Mouse (Mus musculus) limb, embryonic 13.5 days (tissue): ENCODE measurements around the gene Rora. TPM values are rescaled to one million over a fixed set of nuclear protein-coding genes. Genes with fewer than 3 reads are reported as not detected.

Experiments used
- ATAC-seq: fragments of 200-750 bp; cut with Nextera tagmentation; 2 replicates; pipeline ENCODE4 v1.8.0; 2017; ENCODE audit warnings: low read depth, moderate number of reproducible peaks, moderate TSS enrichment; ENCODE audit not compliant: low FRiP score
- H3K27ac ChIP-seq: fragments of 300-500 bp; sonication (generic); 2 replicates; pipeline ENCODE4 v1.5.1; 2015; ENCODE audit warnings: inconsistent platforms, mild to moderate bottlenecking, moderate library complexity
- H3K27me3 ChIP-seq: fragments of 300-500 bp; sonication (generic); 2 replicates; pipeline ENCODE4 v1.6.1; 2015; ENCODE audit warnings: mild to moderate bottlenecking, inconsistent platforms
- H3K36me3 ChIP-seq: fragments of 300-500 bp; sonication (generic); 2 replicates; pipeline ENCODE4 v1.6.1; 2015; ENCODE audit warnings: inconsistent platforms, mild to moderate bottlenecking, moderate library complexity
- H3K4me1 ChIP-seq: fragments of 300-500 bp; sonication (generic); 2 replicates; pipeline ENCODE4 v1.6.1; 2015; ENCODE audit warnings: inconsistent platforms
- H3K4me2 ChIP-seq: fragments of 300-500 bp; sonication (generic); replicated peaks from 2 replicates; pipeline ENCODE4 v1.6.1; 2015; ENCODE audit warnings: inconsistent platforms, mild to moderate bottlenecking, moderate library complexity
- H3K4me3 ChIP-seq: fragments of 300-500 bp; sonication (generic); 2 replicates; pipeline ENCODE4 v1.5.1; 2015; ENCODE audit warnings: moderate library complexity, mild to moderate bottlenecking, inconsistent platforms
- H3K9ac ChIP-seq: fragments of 300-500 bp; sonication (generic); 2 replicates; pipeline ENCODE4 v1.6.1; 2015; ENCODE audit warnings: mild to moderate bottlenecking, inconsistent platforms
- H3K9me3 ChIP-seq: fragments of 300-500 bp; sonication (generic); 2 replicates; pipeline ENCODE4 v1.6.1; 2016; ENCODE audit warnings: inconsistent platforms
- WGBS: fragments of 180-500 bp; shearing (Covaris S2); methylation state at CpG from one replicate; pipeline ENCODE4 v1.1.7; 2015; 5-methylcytosine and 5-hydroxymethylcytosine counted together
- polyA plus RNA-seq: library from polyadenylated mRNA; unstranded; fragments of >200 nt; fragmentation: Nextera tagmentation; extraction: Ambion mirVana; gene quantifications from 2 replicates; pipeline ENCODE4 v1.2.1, GENCODE M21; 2015

The Rora gene
- polyA plus RNA-seq, 1 experiment from 2014 or later: 9.6 TPM

DNA sequence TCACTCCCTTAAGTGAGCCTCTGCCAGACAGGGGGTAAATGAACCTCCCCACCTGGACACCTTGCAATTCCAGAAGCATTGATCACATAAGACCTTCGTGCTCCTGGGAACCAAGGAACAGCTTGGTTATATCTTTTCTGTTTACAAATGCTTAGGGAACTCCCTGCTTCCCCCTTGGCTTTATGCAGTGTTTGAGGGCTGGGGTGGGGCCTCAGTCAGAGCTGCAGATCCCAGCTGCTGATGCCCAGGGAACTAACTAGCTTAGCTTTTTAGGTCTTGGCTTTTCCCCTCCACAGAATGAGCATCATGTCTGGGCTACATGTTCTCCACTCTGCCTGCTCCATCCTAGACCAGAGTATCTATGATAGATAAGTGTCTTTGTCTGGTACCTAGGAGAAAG, 116.1 kb downstream of the Rora start:
- 19% methylated on average over 1 of the region's 1 CpGs for WGBS
- no peak overlapping the region for H3K27ac ChIP-seq
- no peaks in the 10 kb centered on the region for H3K9me3 ChIP-seq
- H3K4me2 ChIP-seq: no peak overlapping the region
- H3K36me3 ChIP-seq: no peaks in the 10 kb centered on the region
- H3K27me3 ChIP-seq: no peaks in the 10 kb centered on the region
- no peak overlapping the region for H3K4me3 ChIP-seq
- peaks cover 11% of the 10 kb centered on the region for H3K4me1 ChIP-seq
- H3K9ac ChIP-seq: no peak overlapping the region
- no peak for ATAC-seq

DNA sequence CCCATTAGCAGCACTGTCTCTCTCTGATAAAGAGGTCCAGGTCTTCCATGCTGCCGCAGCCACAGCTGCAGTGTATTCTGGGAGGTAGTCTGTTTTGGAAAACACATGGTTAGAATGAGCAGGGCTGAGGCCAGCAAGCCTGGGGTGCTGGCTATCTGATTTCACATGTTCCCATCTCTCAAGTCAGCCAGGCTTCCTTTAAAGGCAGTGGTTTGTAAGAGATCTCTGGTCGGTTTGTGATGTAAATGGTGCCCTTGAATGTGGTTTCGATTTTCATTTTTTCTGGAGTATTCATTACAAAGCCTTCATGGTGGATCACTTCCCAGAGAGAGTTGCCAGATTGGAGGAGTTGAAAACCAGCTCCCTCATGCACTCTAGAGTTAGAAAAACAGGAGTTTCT, 117.8 kb downstream of the Rora start:
- H3K9me3 ChIP-seq: no peaks in the 10 kb centered on the region
- no peak overlapping the region for H3K9ac ChIP-seq
- no peak overlapping the region for H3K27ac ChIP-seq
- no peaks in the 10 kb centered on the region for H3K27me3 ChIP-seq
- WGBS: 72% methylated on average over 3 of the region's 3 CpGs
- ATAC-seq: no peak
- no peak overlapping the region for H3K4me3 ChIP-seq
- H3K4me1 ChIP-seq: 0 out of 2 replicates have a peak, but pooled peaks cover 5% of the 10 kb centered on the region
- H3K36me3 ChIP-seq: no peaks in the 10 kb centered on the region
- H3K4me2 ChIP-seq: no peak overlapping the region

DNA sequence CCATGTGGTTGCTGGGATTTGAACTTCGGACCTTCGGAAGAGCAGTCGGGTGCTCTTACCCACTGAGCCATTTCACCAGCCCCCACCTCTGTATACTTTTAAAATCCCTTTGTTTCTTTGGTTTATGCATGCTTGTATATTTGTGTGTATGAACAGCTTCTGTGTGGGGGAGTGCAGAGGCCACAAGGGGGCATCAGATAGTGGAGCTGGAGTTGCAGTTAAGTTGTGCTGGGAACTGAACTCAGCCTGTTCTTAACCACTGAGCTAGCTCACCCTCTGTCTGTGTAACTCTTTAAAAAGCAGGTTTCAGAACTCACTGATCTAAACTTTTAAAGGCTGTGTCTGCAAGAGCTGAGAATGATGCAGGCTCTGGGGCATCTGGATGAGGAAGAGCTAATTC, 120.2 kb downstream of the Rora start:
- H3K27ac ChIP-seq: no peak overlapping the region
- H3K9me3 ChIP-seq: no peaks in the 10 kb centered on the region
- no peak overlapping the region for H3K4me3 ChIP-seq
- H3K4me2 ChIP-seq: no peak overlapping the region
- no peaks in the 10 kb centered on the region for H3K36me3 ChIP-seq
- ATAC-seq: no peak
- no peaks in the 10 kb centered on the region for H3K27me3 ChIP-seq
- H3K9ac ChIP-seq: no peak overlapping the region
- WGBS: 91% methylated on average over 3 of the region's 3 CpGs
- no peaks in the 10 kb centered on the region for H3K4me1 ChIP-seq

DNA sequence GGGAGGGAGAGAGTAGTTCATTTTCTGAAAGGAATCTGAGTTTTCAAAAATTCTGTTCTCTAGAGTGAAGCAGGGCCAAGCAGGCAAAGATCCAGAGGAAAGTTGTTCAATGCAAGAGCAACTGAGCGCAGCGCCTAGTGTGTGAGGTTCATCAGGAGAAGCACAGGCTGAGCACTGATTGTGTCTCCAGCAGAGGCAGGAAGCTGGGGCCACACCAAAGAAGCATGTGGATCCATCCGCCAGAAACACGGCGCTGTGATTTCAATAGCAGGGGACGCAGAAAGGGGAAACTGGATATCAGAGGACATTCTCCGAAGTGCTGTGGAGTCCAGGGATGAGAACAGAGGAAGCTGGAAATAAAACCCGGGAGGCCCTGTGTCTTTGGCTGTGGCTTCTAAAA, 128.4 kb downstream of the Rora start:
- Histone ChIP-seq H3K4me1 (peaks cover 23% of the 10 kb centered on the region), H3K4me2 (no peak overlapping the region), H3K4me3 (no peak overlapping the region), H3K9ac (no peak overlapping the region), H3K27me3 (no peaks in the 10 kb centered on the region), H3K36me3 (no peaks in the 10 kb centered on the region), H3K27ac (no peak overlapping the region), H3K9me3 (no peaks in the 10 kb centered on the region)
- no peak for ATAC-seq
- 71% methylated on average over 8 of the region's 8 CpGs for WGBS

DNA sequence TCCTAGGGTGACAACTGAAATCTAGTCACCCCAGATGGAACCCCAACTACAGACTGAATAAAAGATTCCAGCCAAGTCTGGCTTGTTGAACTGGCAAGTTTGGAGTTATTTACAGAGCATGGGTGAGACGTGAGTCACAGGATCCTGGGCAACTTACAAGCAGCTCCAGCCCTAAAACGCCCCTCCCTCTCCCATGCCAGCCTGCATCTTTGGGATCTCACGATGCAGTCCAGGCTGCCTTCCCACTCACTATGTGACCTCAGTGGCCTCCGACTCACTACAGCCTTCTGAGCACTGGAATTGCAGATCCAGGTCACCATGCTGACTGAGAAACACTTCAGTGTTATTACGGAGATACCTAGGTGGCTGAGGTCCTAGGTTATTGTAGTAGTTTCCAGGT, 129.0 kb downstream of the Rora start:
- no peak for ATAC-seq
- H3K4me2 ChIP-seq: no peak overlapping the region
- 63% methylated on average over 5 of the region's 5 CpGs for WGBS

DNA sequence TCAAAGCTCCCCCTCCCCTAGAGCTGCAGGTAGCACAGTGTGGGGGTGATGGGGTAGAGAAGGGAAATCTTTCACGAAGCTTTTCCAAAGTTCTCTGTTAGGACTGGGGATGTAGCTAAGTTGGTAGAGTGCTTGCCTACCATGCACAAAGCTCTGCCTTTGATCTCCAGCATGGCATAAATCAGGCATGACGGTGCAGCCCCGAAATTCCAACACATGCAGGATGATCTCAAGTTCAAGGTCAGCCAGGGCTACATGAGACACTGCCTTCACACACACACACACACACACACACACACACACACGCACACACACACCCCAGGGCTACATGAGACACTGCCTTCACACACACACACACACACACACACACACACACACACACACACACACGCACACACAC, 129.7 kb downstream of the Rora start:
- no peaks in the 10 kb centered on the region for H3K9me3 ChIP-seq
- peaks cover 23% of the 10 kb centered on the region for H3K4me1 ChIP-seq
- no peak overlapping the region for H3K4me2 ChIP-seq
- no peak overlapping the region for H3K9ac ChIP-seq
- no peaks in the 10 kb centered on the region for H3K36me3 ChIP-seq
- ATAC-seq: no peak
- H3K4me3 ChIP-seq: no peak overlapping the region
- WGBS: 63% methylated on average over 4 of the region's 5 CpGs
- H3K27ac ChIP-seq: no peak overlapping the region
- no peaks in the 10 kb centered on the region for H3K27me3 ChIP-seq

More for the DNA sequence above, 129.0 kb downstream of the Rora start:
- Histone ChIP-seq H3K4me1 (peaks cover 23% of the 10 kb centered on the region), H3K9me3 (no peaks in the 10 kb centered on the region), H3K4me3 (no peak overlapping the region), H3K27me3 (no peaks in the 10 kb centered on the region), H3K36me3 (no peaks in the 10 kb centered on the region), H3K9ac (no peak overlapping the region), H3K27ac (no peak overlapping the region)

DNA sequence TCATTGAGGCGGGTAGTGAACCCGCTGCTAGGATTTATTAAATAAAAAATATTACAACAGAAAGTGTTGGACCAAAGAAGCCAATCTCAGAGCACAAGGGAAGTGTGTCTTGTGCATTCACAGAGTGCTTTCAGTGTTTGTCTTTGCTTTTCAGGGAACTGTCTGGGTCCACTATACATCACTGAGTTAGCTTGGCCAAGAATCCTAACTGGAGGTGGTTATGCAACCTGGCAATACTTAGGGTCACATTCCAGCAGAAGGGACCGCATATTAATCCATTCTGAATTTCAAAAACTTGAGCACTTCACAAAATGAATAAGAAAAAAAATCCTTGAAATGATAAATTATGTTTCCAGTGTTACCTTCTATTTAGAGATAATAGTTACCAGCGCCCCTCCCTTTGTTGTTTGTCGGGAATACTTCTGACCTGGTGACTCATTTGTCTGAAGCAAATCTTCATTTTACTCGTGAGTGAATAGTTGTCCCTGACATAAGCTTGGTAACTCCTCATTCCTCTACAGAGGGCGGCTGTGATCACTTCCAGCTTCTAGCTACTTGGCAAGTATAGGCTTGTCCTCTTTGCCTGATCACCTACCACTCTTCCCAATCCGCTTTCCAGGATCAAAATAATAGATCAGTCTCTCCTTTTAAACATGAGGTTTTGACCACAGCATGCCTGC, 133.2 kb downstream of the Rora start:
- Histone ChIP-seq H3K27ac (no peak overlapping the region), H3K27me3 (peaks cover 6% of the 10 kb centered on the region; the same call in 1 of the 2 replicates), H3K36me3 (no peaks in the 10 kb centered on the region), H3K9ac (no peak overlapping the region), H3K4me1 (peaks cover 27% of the 10 kb centered on the region), H3K4me2 (no peak overlapping the region), H3K9me3 (no peaks in the 10 kb centered on the region), H3K4me3 (no peak overlapping the region)
- no peak for ATAC-seq
- WGBS: 84% methylated on average over 8 of the region's 8 CpGs

DNA sequence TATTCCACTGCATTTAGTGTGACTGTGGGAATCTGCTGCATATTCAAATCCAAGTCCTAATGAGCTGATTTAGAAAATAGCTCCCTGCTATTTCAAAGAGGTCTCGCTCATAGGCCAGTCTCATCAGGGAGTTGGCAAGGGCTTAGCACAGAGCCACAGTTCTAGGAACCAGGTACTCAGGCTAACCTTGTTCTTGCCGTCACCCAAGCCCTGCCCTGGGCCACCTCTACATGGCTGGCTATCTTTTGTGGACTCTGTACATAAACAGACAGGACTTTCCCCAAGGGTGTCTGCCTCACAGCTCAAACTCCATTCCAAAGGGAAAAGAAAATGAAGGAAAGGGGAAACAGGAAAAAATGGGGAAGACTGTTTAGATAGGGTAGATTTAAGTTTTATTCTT, 134.1 kb downstream of the Rora start:
- Histone ChIP-seq H3K27ac (no peak overlapping the region), H3K9me3 (no peaks in the 10 kb centered on the region), H3K9ac (no peak overlapping the region), H3K4me3 (no peak overlapping the region), H3K4me2 (no peak overlapping the region), H3K4me1 (peaks cover 26% of the 10 kb centered on the region), H3K36me3 (no peaks in the 10 kb centered on the region), H3K27me3 (peaks cover 10% of the 10 kb centered on the region; the same call in 1 of the 2 replicates)
- ATAC-seq: no peak
- 84% methylated on average over 2 of the region's 2 CpGs for WGBS

DNA sequence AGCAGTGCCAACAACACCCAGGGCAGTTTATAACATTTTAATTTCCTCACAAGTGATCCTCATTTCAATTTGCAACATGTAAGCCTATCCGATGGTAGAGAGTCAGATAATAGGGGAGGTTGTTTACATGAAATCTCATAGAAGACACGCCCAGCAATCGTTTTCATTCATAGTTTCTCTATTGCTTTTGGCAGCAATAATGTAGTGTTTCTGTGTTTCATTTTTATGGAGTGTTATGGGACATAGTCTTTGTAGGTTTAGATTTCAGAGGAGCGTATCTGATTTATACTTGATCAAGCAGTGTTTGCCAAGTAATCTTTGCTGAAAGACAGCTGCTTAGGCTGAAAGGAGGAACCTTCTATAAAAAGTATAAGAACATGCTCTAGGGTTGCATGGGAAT, 137.3 kb downstream of the Rora start:
- Histone ChIP-seq H3K4me1 (peaks cover 36% of the 10 kb centered on the region), H3K27ac (no peak overlapping the region), H3K27me3 (peaks cover 30% of the 10 kb centered on the region), H3K4me2 (no peak overlapping the region), H3K9me3 (no peaks in the 10 kb centered on the region), H3K4me3 (no peak overlapping the region), H3K36me3 (no peaks in the 10 kb centered on the region), H3K9ac (no peak overlapping the region)
- 61% methylated on average over 4 of the region's 4 CpGs for WGBS
- ATAC-seq: no peak

DNA sequence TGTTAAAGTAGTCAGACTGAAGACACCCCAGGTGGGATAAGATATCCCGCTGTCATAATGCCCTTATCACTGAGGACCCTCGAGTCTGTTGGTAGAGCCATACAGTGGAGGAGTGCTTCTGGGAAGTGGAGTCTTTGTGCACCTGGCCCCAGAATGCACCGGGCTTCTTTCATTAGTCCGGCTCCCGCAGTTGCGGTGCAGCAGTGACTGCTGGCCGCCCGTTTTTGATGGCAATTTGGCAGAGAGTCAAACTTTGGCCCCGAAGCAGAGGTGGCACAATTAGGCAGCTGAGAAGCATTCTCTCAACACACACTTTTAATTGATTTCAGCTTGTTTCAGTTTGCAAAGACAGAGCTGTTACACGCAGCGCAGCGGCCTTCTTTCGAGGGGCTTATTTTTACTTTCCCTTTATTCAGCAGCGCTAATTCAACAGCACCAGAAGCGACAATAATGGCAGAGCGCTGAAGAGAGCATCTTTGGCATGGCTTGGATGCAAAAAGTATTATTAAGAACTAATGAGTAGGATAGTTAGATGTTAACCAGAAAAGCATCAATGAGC, 138.5 kb downstream of the Rora start:
- peak overlapping the region; percentile 28 for H3K4me3 ChIP-seq
- no peak overlapping the region for H3K27ac ChIP-seq

DNA sequence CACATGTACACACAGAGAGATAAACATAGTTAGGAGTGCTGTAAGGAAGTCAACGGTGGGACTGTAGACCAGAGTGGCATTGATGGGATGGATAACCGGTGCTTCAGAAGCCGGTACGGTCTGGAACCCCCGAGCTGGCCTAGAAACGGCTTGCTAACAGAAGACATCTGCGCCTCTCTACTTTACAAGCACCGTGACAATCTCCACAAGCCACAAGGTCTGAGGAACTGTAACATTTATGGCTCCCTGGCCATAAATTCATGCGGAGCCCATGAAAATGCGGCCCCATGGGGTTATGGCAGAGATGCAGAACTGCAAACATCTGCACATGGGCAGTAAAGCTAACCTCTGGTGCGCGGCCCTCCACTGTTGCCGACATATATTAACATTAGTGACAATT, 141.7 kb downstream of the Rora start:
- Histone ChIP-seq H3K36me3 (no peaks in the 10 kb centered on the region), H3K27me3 (peaks cover 46% of the 10 kb centered on the region), H3K4me2 (peak overlapping the region; percentile 25; the same call in 1 of the 2 replicates), H3K27ac (no peak overlapping the region), H3K9ac (no peak overlapping the region), H3K9me3 (no peaks in the 10 kb centered on the region), H3K4me3 (no peak overlapping the region), H3K4me1 (peaks cover 44% of the 10 kb centered on the region)
- WGBS: 15% methylated on average over 13 of the region's 13 CpGs
- peak; percentile 73 for ATAC-seq

More for the DNA sequence above, 138.5 kb downstream of the Rora start:
- ATAC-seq: peak; percentile 66; the same call in 1 of the 2 replicates
- Histone ChIP-seq H3K4me2 (peak overlapping the region; percentile 55), H3K4me1 (peaks cover 45% of the 10 kb centered on the region), H3K9me3 (no peaks in the 10 kb centered on the region), H3K36me3 (no peaks in the 10 kb centered on the region), H3K9ac (no peak overlapping the region), H3K27me3 (peaks cover 34% of the 10 kb centered on the region)
- WGBS: 29% methylated on average over 16 of the region's 16 CpGs

DNA sequence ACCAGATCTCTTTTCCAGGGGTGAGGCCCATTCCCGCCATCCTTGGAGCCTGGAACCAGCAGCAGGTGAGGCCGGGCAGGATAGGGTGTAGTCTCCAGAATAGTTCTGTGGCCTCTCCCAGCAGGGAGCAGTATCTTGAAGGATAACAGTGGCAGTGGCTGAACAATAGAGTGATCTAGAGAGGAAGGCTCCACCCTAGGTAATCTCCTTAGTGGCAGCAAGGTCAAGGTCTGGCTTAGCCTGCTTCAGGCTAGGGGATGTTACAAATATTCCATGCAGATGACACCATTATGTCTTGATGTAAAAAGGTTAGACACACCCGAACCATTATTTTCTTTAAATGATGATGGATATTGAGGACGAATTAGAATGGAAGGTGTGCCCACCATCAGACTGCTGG, 144.6 kb downstream of the Rora start:
- WGBS: 86% methylated on average over 4 of the region's 4 CpGs

DNA sequence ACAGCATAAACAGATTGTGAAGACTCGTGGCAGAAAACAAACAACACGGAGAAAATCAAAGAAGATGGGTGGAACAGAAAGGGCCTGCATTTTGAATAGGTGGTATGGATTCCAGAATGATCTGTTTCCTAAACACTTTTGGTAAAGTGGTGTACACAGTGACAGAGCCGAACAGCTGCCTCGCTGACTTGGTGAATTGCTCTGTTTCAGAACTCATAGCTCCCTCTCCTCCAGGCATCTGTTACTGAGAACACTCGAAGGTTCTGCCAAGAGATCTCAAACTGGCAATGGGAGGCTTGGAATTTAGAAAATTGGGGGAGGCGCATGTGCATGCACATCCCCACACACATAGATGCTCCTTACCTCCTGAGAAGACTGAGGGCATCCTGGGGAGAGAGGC, 145.5 kb downstream of the Rora start:
- H3K36me3 ChIP-seq: no peaks in the 10 kb centered on the region
- no peak for ATAC-seq
- no peak overlapping the region for H3K4me3 ChIP-seq
- H3K9me3 ChIP-seq: no peaks in the 10 kb centered on the region
- H3K9ac ChIP-seq: no peak overlapping the region
- no peak overlapping the region for H3K27ac ChIP-seq
- H3K4me2 ChIP-seq: no peak overlapping the region
- peaks cover 29% of the 10 kb centered on the region for H3K27me3 ChIP-seq
- H3K4me1 ChIP-seq: peaks cover 29% of the 10 kb centered on the region
- 85% methylated on average over 6 of the region's 6 CpGs for whole genome bisulfite sequencing

More for the DNA sequence above, 144.6 kb downstream of the Rora start:
- H3K27me3 ChIP-seq: peaks cover 35% of the 10 kb centered on the region
- no peaks in the 10 kb centered on the region for H3K9me3 ChIP-seq
- H3K4me3 ChIP-seq: no peak overlapping the region
- H3K4me1 ChIP-seq: peaks cover 29% of the 10 kb centered on the region
- ATAC-seq: no peak
- no peak overlapping the region for H3K9ac ChIP-seq
- no peaks in the 10 kb centered on the region for H3K36me3 ChIP-seq
- H3K4me2 ChIP-seq: no peak overlapping the region
- no peak overlapping the region for H3K27ac ChIP-seq
